Mouse (Mus musculus): ENCODE results near the gene As3mt. TPM values are rescaled to one million over a fixed set of nuclear protein-coding genes. Genes with fewer than 3 reads are reported as not detected.

Gene As3mt
- 19.4 and 24.1 TPM in 2 replicates for polyA plus RNA-seq (2014; fragmentation: Nextera tagmentation; extraction: Ambion mirVana)

DNA sequence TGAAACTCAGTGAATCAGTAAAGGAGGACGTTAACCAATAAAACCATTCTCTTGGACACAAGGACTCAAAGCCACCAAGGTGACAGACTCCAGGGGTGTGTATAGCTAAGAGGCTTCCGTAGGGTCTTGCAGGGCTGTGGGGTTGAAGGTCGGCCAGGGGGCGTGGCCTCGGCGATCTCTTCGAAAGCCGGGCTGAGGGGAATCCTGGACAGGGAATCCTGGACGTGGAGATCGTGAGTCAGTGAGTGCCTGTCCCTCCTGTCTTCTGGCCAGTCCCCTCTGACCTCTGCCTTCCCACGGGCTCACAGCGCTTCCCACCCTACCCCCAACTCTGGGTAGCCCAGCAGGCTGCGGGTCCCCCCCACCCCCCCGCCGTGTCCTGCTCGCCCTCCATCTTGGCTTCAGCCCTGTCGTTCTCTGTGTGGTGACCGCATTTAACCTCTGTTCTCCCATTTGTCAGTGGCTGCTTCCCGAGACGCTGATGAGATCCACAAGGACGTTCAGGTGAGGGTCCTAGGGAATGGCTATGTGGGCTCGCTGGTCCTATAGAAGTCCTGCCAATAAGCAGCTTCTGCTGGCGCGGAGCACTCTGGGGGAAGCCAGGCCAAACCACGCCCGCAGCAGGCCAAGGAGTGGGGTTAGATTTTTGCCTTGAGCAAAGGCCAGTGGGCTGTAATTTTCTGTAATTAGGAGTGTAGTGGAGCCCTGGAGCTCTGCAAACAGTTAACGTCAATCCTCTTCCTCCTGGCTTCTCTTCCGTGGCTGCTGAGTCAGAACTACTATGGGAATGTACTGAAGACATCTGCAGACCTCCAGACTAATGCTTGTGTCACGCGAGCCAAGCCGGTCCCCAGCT is at the start of gene As3mt:
As3mt (plus strand) TSS at position 163 of the 856 bp plus-strand sequence.
- H3K4me3 ChIP-seq (ENCODE audit: low read depth, low read length) = peak within 1 kb of the TSS; percentile 47
- H3K27ac ChIP-seq (replicated peaks; ENCODE audit: low read depth, low read length) = peak within 1 kb of the TSS; percentile 40; the same call in 1 of the 2 replicates

GRCm38 (mm10) chr19:46658348-46658747 is 48.9 kb upstream of the As3mt start:
- Histone ChIP-seq H3K27me3 (replicated peaks; ENCODE audit: control insufficient read depth, insufficient read depth, low read length) (no peaks in the 10 kb centered on the region), H3K9me3 (ENCODE audit: control insufficient read depth, low read length) (no peaks in the 10 kb centered on the region), H3K4me3 (ENCODE audit: low read depth, low read length) (no peak overlapping the region), H3K36me3 (ENCODE audit: control insufficient read depth, insufficient read depth, low read length) (peaks cover 41% of the 10 kb centered on the region), H3K9ac (ENCODE audit: low read depth, low read length) (no peak overlapping the region), H3K27ac (replicated peaks; ENCODE audit: low read depth, low read length) (no peak overlapping the region), H3K4me1 (ENCODE audit: control insufficient read depth, insufficient read depth, low read length) (no peaks in the 10 kb centered on the region), H3K4me2 (ENCODE audit: low read depth, low read length) (no peak overlapping the region)
- no peak for DNase-seq (ENCODE audit: low spot score)
- no peak for ATAC-seq (ENCODE audit: low read depth)
- 96% methylated on average over 7 of the region's 7 CpGs for WGBS

More for the DNA sequence above, at the start of gene As3mt:
- ATAC-seq (ENCODE audit: low read depth) (peak; percentile 78), DNase-seq (ENCODE audit: low spot score) (peak; percentile 74)
- 0 out of 2 replicates have a peak, but pooled peaks cover 4% of the 10 kb centered on the region for H3K36me3 ChIP-seq (ENCODE audit: control insufficient read depth, insufficient read depth, low read length)
- no peaks in the 10 kb centered on the region for H3K27me3 ChIP-seq (replicated peaks; ENCODE audit: control insufficient read depth, insufficient read depth, low read length)
- H3K9ac ChIP-seq (ENCODE audit: low read depth, low read length) = peak within 1 kb of the TSS; percentile 66
- WGBS = 9% methylated on average over 24 of the region's 31 CpGs
- no peaks in the 10 kb centered on the region for H3K9me3 ChIP-seq (ENCODE audit: control insufficient read depth, low read length)
- H3K4me2 ChIP-seq (ENCODE audit: low read depth, low read length) = peak within 1 kb of the TSS; percentile 69
- H3K4me1 ChIP-seq (ENCODE audit: control insufficient read depth, insufficient read depth, low read length) = peaks cover 11% of the 10 kb centered on the region; the same call in 1 of the 2 replicates

DNA sequence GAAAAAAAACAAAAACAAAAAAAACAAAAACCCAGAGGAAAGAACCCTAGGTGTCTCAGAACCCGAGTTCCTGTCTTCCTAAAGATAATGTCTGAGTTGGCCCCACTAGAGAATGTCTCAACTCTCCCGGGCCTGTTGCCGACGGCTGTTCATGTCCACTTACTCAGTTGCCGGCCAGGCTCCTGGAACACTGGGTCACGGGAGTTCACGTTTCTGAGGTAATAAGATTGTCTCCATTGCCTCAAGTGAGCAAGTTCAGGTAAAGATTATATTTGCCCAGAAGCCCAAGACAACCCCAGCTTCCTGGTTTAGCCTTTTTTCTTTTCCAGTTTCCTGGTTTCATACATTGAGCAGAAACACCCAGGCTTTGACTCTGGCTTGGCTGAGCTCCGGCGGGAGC is 48.4 kb upstream of the As3mt start:
- no peak overlapping the region for H3K27ac ChIP-seq (replicated peaks; ENCODE audit: low read depth, low read length)
- H3K36me3 ChIP-seq (ENCODE audit: control insufficient read depth, insufficient read depth, low read length) = peaks cover 36% of the 10 kb centered on the region
- H3K27me3 ChIP-seq (replicated peaks; ENCODE audit: control insufficient read depth, insufficient read depth, low read length) = no peaks in the 10 kb centered on the region
- ATAC-seq (ENCODE audit: low read depth) (no peak), DNase-seq (ENCODE audit: low spot score) (no peak)
- no peak overlapping the region for H3K4me2 ChIP-seq (ENCODE audit: low read depth, low read length)
- H3K9me3 ChIP-seq (ENCODE audit: control insufficient read depth, low read length) = no peaks in the 10 kb centered on the region
- no peak overlapping the region for H3K4me3 ChIP-seq (ENCODE audit: low read depth, low read length)
- H3K9ac ChIP-seq (ENCODE audit: low read depth, low read length) = no peak overlapping the region
- no peaks in the 10 kb centered on the region for H3K4me1 ChIP-seq (ENCODE audit: control insufficient read depth, insufficient read depth, low read length)
- 88% methylated on average over 9 of the region's 9 CpGs for WGBS

GRCm38 (mm10) chr19:46661511-46661910 is 45.7 kb upstream of the As3mt start:
- Histone ChIP-seq H3K27me3 (replicated peaks; ENCODE audit: control insufficient read depth, insufficient read depth, low read length) (no peaks in the 10 kb centered on the region), H3K36me3 (ENCODE audit: control insufficient read depth, insufficient read depth, low read length) (peaks cover 10% of the 10 kb centered on the region), H3K9me3 (ENCODE audit: control insufficient read depth, low read length) (no peaks in the 10 kb centered on the region), H3K27ac (replicated peaks; ENCODE audit: low read depth, low read length) (no peak overlapping the region), H3K4me3 (ENCODE audit: low read depth, low read length) (no peak overlapping the region), H3K4me1 (ENCODE audit: control insufficient read depth, insufficient read depth, low read length) (no peaks in the 10 kb centered on the region), H3K9ac (ENCODE audit: low read depth, low read length) (no peak overlapping the region), H3K4me2 (ENCODE audit: low read depth, low read length) (no peak overlapping the region)
- 68% methylated on average over 4 of the region's 4 CpGs for whole genome bisulfite sequencing
- DNase-seq (ENCODE audit: low spot score) = no peak
- ATAC-seq (ENCODE audit: low read depth) = no peak

DNA sequence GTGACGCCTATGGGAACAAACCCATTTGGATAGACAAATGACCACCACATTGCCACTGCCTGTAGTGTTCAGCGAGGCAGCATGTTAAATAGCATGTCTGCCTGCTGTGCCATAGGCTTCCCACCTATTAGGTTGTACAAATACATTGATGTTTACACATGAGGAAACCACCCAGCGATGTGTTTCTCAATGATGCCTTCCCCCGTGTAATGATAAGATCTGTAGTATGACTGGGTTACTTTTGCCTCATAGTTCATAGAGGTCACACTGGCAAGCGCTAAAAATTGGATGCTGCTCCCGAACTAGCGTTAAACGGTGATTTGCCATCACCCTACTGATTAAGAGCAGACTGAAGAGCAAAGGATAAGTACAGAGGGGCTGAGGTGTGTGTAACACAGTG is 45.0 kb upstream of the As3mt start:
- H3K9me3 ChIP-seq (ENCODE audit: control insufficient read depth, low read length) = no peaks in the 10 kb centered on the region
- ATAC-seq (ENCODE audit: low read depth) = no peak
- no peak overlapping the region for H3K4me2 ChIP-seq (ENCODE audit: low read depth, low read length)
- no peak overlapping the region for H3K27ac ChIP-seq (replicated peaks; ENCODE audit: low read depth, low read length)
- H3K4me1 ChIP-seq (ENCODE audit: control insufficient read depth, insufficient read depth, low read length) = no peaks in the 10 kb centered on the region
- no peak overlapping the region for H3K4me3 ChIP-seq (ENCODE audit: low read depth, low read length)
- no peak overlapping the region for H3K9ac ChIP-seq (ENCODE audit: low read depth, low read length)
- 76% methylated on average over 8 of the region's 8 CpGs for WGBS
- H3K27me3 ChIP-seq (replicated peaks; ENCODE audit: control insufficient read depth, insufficient read depth, low read length) = no peaks in the 10 kb centered on the region
- peaks cover 3% of the 10 kb centered on the region for H3K36me3 ChIP-seq (ENCODE audit: control insufficient read depth, insufficient read depth, low read length)
- no peak for DNase-seq (ENCODE audit: low spot score)

DNA sequence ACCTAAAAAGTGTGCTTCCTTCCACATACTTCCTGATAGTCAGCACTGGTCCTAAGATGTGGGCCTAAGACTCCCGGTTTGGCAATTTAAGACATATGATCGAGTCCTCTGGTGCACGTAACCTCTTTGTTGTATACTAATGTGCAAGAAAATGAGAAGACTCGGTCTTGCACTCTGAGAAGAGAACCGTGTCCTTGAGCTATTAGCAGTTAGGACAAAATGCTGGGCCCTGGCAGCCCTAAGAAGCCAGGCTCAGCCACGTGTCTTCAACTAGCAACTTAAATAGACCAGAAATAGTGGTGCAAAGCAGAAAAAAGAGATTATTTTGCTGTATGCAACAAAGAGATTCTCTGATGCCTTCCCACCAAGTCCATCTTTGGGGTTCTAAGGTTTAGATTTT is 44.5 kb upstream of the As3mt start:
- 64% methylated on average over 6 of the region's 6 CpGs for WGBS
- H3K36me3 ChIP-seq (ENCODE audit: control insufficient read depth, insufficient read depth, low read length) = no peaks in the 10 kb centered on the region
- no peak for ATAC-seq (ENCODE audit: low read depth)

GRCm38 (mm10) chr19:46665474-46665873 is 41.8 kb upstream of the As3mt start:
- Histone ChIP-seq H3K27ac (replicated peaks; ENCODE audit: low read depth, low read length) (no peak overlapping the region), H3K9ac (ENCODE audit: low read depth, low read length) (no peak overlapping the region), H3K36me3 (ENCODE audit: control insufficient read depth, insufficient read depth, low read length) (no peaks in the 10 kb centered on the region), H3K9me3 (ENCODE audit: control insufficient read depth, low read length) (no peaks in the 10 kb centered on the region), H3K4me3 (ENCODE audit: low read depth, low read length) (no peak overlapping the region), H3K4me2 (ENCODE audit: low read depth, low read length) (no peak overlapping the region), H3K27me3 (replicated peaks; ENCODE audit: control insufficient read depth, insufficient read depth, low read length) (no peaks in the 10 kb centered on the region), H3K4me1 (ENCODE audit: control insufficient read depth, insufficient read depth, low read length) (no peaks in the 10 kb centered on the region)
- ATAC-seq (ENCODE audit: low read depth) (peak; percentile 64; the same call in 1 of the 2 replicates), DNase-seq (ENCODE audit: low spot score) (peak; percentile 50)
- 43% methylated on average over 7 of the region's 7 CpGs for WGBS

More for the DNA sequence above, 44.5 kb upstream of the As3mt start:
- Histone ChIP-seq H3K9me3 (ENCODE audit: control insufficient read depth, low read length) (no peaks in the 10 kb centered on the region), H3K27ac (replicated peaks; ENCODE audit: low read depth, low read length) (no peak overlapping the region), H3K4me2 (ENCODE audit: low read depth, low read length) (no peak overlapping the region), H3K4me1 (ENCODE audit: control insufficient read depth, insufficient read depth, low read length) (no peaks in the 10 kb centered on the region), H3K4me3 (ENCODE audit: low read depth, low read length) (no peak overlapping the region), H3K27me3 (replicated peaks; ENCODE audit: control insufficient read depth, insufficient read depth, low read length) (no peaks in the 10 kb centered on the region), H3K9ac (ENCODE audit: low read depth, low read length) (no peak overlapping the region)
- DNase-seq (ENCODE audit: low spot score) = no peak

GRCm38 (mm10) chr19:46667300-46667699 is 40.0 kb upstream of the As3mt start:
- Histone ChIP-seq H3K9me3 (ENCODE audit: control insufficient read depth, low read length) (no peaks in the 10 kb centered on the region), H3K4me1 (ENCODE audit: control insufficient read depth, insufficient read depth, low read length) (no peaks in the 10 kb centered on the region), H3K27ac (replicated peaks; ENCODE audit: low read depth, low read length) (no peak overlapping the region), H3K9ac (ENCODE audit: low read depth, low read length) (no peak overlapping the region), H3K27me3 (replicated peaks; ENCODE audit: control insufficient read depth, insufficient read depth, low read length) (no peaks in the 10 kb centered on the region), H3K36me3 (ENCODE audit: control insufficient read depth, insufficient read depth, low read length) (no peaks in the 10 kb centered on the region), H3K4me3 (ENCODE audit: low read depth, low read length) (no peak overlapping the region), H3K4me2 (ENCODE audit: low read depth, low read length) (no peak overlapping the region)
- no peak for ATAC-seq (ENCODE audit: low read depth)
- DNase-seq (ENCODE audit: low spot score) = no peak
- WGBS = 59% methylated on average over 11 of the region's 11 CpGs

DNA sequence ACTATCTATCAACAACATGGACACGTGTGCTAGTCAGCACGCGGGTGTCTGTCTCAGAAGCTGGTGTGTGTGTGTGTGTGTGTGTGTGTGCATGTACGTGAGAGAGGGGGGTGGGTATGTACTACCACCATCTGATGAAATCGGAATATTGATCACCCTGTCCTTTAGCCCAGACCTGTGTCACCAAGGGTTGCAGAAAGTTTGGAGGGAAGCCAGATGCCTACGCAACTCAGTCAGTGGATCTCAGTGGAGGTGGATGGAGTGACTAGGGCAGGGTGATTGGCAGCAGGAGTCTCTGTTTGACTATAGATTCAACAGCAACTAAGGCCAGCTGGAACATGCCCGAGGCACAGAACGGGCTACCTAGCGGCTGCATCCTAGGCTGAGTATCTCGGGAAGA is 39.0 kb upstream of the As3mt start:
- H3K27ac ChIP-seq (replicated peaks; ENCODE audit: low read depth, low read length) = no peak overlapping the region
- no peaks in the 10 kb centered on the region for H3K27me3 ChIP-seq (replicated peaks; ENCODE audit: control insufficient read depth, insufficient read depth, low read length)
- no peak for DNase-seq (ENCODE audit: low spot score)
- H3K36me3 ChIP-seq (ENCODE audit: control insufficient read depth, insufficient read depth, low read length) = no peaks in the 10 kb centered on the region
- H3K4me3 ChIP-seq (ENCODE audit: low read depth, low read length) = no peak overlapping the region
- whole genome bisulfite sequencing = 81% methylated on average over 10 of the region's 10 CpGs
- H3K9me3 ChIP-seq (ENCODE audit: control insufficient read depth, low read length) = no peaks in the 10 kb centered on the region
- H3K4me2 ChIP-seq (ENCODE audit: low read depth, low read length) = no peak overlapping the region
- no peaks in the 10 kb centered on the region for H3K4me1 ChIP-seq (ENCODE audit: control insufficient read depth, insufficient read depth, low read length)
- H3K9ac ChIP-seq (ENCODE audit: low read depth, low read length) = no peak overlapping the region
- no peak for ATAC-seq (ENCODE audit: low read depth)
